Mouse (Mus musculus): Measurements from ENCODE around the gene Carf. TPM values are rescaled to one million over a fixed set of nuclear protein-coding genes. Genes with fewer than 3 reads are reported as not detected.

Carf gene
- polyA plus RNA-seq, 1 experiment from 2014 or later, result 5.3 TPM

- H3K36me3 ChIP-seq (ENCODE audit: control insufficient read depth, insufficient read depth, low read length), result no peaks in the 10 kb centered on the region
- H3K4me3 ChIP-seq (ENCODE audit: low read depth, low read length), result no peak overlapping the region
- H3K9me3 ChIP-seq (ENCODE audit: control insufficient read depth, low read length), result no peaks in the 10 kb centered on the region
- no peak overlapping the region for H3K27ac ChIP-seq (replicated peaks; ENCODE audit: low read depth, low read length)
- ATAC-seq (ENCODE audit: insufficient number of reproducible peaks, low FRiP score, low TSS enrichment, low read depth), result no peak
- no peak for DNase-seq (ENCODE audit: low spot score)
- no peak overlapping the region for H3K9ac ChIP-seq (ENCODE audit: low read length)
- no peak overlapping the region for H3K4me2 ChIP-seq (ENCODE audit: low read depth, severe bottlenecking)
- no peaks in the 10 kb centered on the region for H3K27me3 ChIP-seq (ENCODE audit: control insufficient read depth, insufficient read depth, low read length)
- no peaks in the 10 kb centered on the region for H3K4me1 ChIP-seq (ENCODE audit: control insufficient read depth, insufficient read depth, low read length)
Measured at GRCm38 (mm10) chr1:60188454-60188853, 90.4 kb downstream of the Carf start.

- DNase-seq (ENCODE audit: low spot score) (no peak), ATAC-seq (ENCODE audit: insufficient number of reproducible peaks, low FRiP score, low TSS enrichment, low read depth) (no peak)
- no peaks in the 10 kb centered on the region for H3K9me3 ChIP-seq (ENCODE audit: control insufficient read depth, low read length)
- no peak overlapping the region for H3K27ac ChIP-seq (replicated peaks; ENCODE audit: low read depth, low read length)
- H3K9ac ChIP-seq (ENCODE audit: low read length), result no peak overlapping the region
- H3K27me3 ChIP-seq (ENCODE audit: control insufficient read depth, insufficient read depth, low read length), result no peaks in the 10 kb centered on the region
- H3K4me3 ChIP-seq (ENCODE audit: low read depth, low read length), result no peak overlapping the region
- WGBS, result 76% methylated on average over 3 of the region's 3 CpGs
- no peaks in the 10 kb centered on the region for H3K4me1 ChIP-seq (ENCODE audit: control insufficient read depth, insufficient read depth, low read length)
- H3K36me3 ChIP-seq (ENCODE audit: control insufficient read depth, insufficient read depth, low read length), result peaks cover 5% of the 10 kb centered on the region; the same call in 1 of the 2 replicates
- no peak overlapping the region for H3K4me2 ChIP-seq (ENCODE audit: low read depth, severe bottlenecking)
Measured at GRCm38 (mm10) chr1:60196813-60197212, 98.8 kb downstream of the Carf start.

DNA sequence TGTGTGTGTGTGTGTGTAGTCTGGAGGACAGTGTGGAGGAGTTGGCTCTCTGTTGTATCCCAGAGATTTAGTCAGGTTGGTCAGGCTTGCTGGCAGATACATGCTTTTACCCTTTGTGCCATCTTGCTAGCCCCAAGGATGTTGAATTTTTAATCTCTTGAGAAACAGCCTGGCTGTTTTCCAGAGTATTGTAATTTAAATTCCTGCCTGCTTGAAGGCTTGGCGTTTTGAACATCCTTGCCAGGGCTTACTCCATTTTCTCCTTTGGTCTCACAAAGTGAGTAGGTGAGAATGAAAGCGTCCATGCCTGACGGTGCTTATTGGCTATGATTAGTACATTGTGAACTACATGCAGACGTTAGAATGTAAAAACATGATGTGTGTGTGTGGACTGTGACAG lies 101.0 kb downstream of the Carf start:
- Histone ChIP-seq H3K4me1 (ENCODE audit: control insufficient read depth, insufficient read depth, low read length) (no peaks in the 10 kb centered on the region), H3K9me3 (ENCODE audit: control insufficient read depth, low read length) (no peaks in the 10 kb centered on the region), H3K4me2 (ENCODE audit: low read depth, severe bottlenecking) (no peak overlapping the region), H3K9ac (ENCODE audit: low read length) (no peak overlapping the region), H3K4me3 (ENCODE audit: low read depth, low read length) (no peak overlapping the region), H3K36me3 (ENCODE audit: control insufficient read depth, insufficient read depth, low read length) (peaks cover 21% of the 10 kb centered on the region), H3K27me3 (ENCODE audit: control insufficient read depth, insufficient read depth, low read length) (no peaks in the 10 kb centered on the region), H3K27ac (replicated peaks; ENCODE audit: low read depth, low read length) (no peak overlapping the region)
- ATAC-seq (ENCODE audit: insufficient number of reproducible peaks, low FRiP score, low TSS enrichment, low read depth) (no peak), DNase-seq (ENCODE audit: low spot score) (no peak)
- 93% methylated on average over 4 of the region's 4 CpGs for WGBS

Other genes with a start within 250 kb of the Carf start
- gene Fam117b, start 185.2 kb upstream of the Carf start, polyA plus RNA-seq (2014; fragmentation: Nextera tagmentation; extraction: Ambion mirVana), result 14.7 and 16.0 TPM in 2 replicates
- gene Ica1l, start 55.1 kb upstream of the Carf start, polyA plus RNA-seq (2014; fragmentation: Nextera tagmentation; extraction: Ambion mirVana), result 0.84 and 1.2 TPM in 2 replicates
- gene Wdr12, start 398 bp downstream of the Carf start, polyA plus RNA-seq (2014; fragmentation: Nextera tagmentation; extraction: Ambion mirVana), result 52.3 and 53.8 TPM in 2 replicates
- gene Nbeal1, start 82.4 kb downstream of the Carf start, polyA plus RNA-seq (2014; fragmentation: Nextera tagmentation; extraction: Ambion mirVana), result 6.9 and 7.2 TPM in 2 replicates
- 12.8 and 18.7 TPM in 2 replicates for gene Cyp20a1, start 245.1 kb downstream of the Carf start, polyA plus RNA-seq (2014; fragmentation: Nextera tagmentation; extraction: Ambion mirVana)